Mouse (Mus musculus): Measurements from ENCODE around the gene Krt18. TPM values are rescaled to one million over a fixed set of nuclear protein-coding genes. Genes with fewer than 3 reads are reported as not detected.
A peak's percentile ranks its signal among the peaks of the same experiment; 100 is the strongest.

Gene Krt18
- polyA plus RNA-seq, 1 experiment from 2014 or later: 4.3 TPM

- WGBS: 80% methylated on average over 3 of the region's 3 CpGs
- Histone ChIP-seq H3K27ac (replicated peaks) (no peak overlapping the region), H3K4me1 (no peaks in the 10 kb centered on the region), H3K9ac (replicated peaks) (no peak overlapping the region), H3K9me3 (no peaks in the 10 kb centered on the region), H3K36me3 (no peaks in the 10 kb centered on the region), H3K4me3 (no peak overlapping the region), H3K4me2 (replicated peaks) (no peak overlapping the region), H3K27me3 (0 out of 2 replicates have a peak, but pooled peaks cover 2% of the 10 kb centered on the region)
- no peak for ATAC-seq (ENCODE audit: low FRiP score, low read depth)
These were observed 16.8 kb downstream of the Krt18 start for GRCm38 (mm10) chr15:102044745-102045144.

DNA sequence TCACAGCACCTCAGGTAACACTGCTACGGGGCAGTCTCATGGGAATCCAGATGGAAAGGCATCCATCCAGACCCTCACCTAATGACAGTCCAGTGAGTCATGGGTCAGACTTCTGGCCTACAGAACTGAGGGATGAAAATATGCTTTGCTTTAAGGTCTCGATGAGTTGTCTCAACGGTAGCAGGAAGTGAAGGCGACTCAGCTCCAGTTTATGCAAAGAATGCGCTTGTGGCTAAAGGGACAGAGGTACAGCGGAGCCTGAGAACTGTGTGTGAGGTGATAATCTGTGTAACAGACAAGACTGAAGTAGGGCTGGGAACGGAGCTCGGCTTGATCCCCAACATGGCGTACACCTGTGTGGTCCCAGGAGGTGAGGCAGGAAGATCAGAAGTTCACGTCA, 17.7 kb downstream of the Krt18 start:
- H3K4me1 ChIP-seq: no peaks in the 10 kb centered on the region
- 0 out of 2 replicates have a peak, but pooled peaks cover 2% of the 10 kb centered on the region for H3K27me3 ChIP-seq
- no peak overlapping the region for H3K4me3 ChIP-seq
- no peaks in the 10 kb centered on the region for H3K36me3 ChIP-seq
- H3K4me2 ChIP-seq (replicated peaks): no peak overlapping the region
- ATAC-seq (ENCODE audit: low FRiP score, low read depth): no peak
- H3K9ac ChIP-seq (replicated peaks): no peak overlapping the region
- H3K9me3 ChIP-seq: no peaks in the 10 kb centered on the region
- WGBS: 87% methylated on average over 10 of the region's 10 CpGs
- no peak overlapping the region for H3K27ac ChIP-seq (replicated peaks)

DNA sequence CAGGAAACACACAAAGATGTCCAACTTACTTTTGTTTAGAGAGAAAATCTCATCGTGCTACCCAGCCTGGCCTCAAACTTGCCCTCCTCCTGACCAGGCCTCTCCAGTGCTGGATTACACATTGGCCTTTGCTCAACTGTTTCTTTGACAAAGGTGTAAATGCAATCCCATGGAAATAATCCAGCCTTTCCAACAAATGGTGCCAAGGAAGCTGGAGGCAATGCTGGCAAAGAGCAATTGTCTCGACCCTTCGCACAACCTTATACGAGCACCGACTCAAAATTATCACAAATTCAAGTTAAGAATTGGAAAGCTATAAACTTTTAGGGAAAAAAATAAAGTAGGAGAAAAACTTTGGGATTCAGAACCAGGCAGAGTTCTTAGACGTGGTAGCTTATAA, 20.0 kb downstream of the Krt18 start:
- H3K4me2 ChIP-seq (replicated peaks): no peak overlapping the region
- ATAC-seq (ENCODE audit: low FRiP score, low read depth): no peak
- WGBS: 89% methylated on average over 6 of the region's 6 CpGs
- no peaks in the 10 kb centered on the region for H3K9me3 ChIP-seq
- H3K4me3 ChIP-seq: no peak overlapping the region
- H3K4me1 ChIP-seq: no peaks in the 10 kb centered on the region; the same call in 1 of the 2 replicates
- H3K9ac ChIP-seq (replicated peaks): no peak overlapping the region
- H3K36me3 ChIP-seq: no peaks in the 10 kb centered on the region
- no peak overlapping the region for H3K27ac ChIP-seq (replicated peaks)
- H3K27me3 ChIP-seq: no peaks in the 10 kb centered on the region

DNA sequence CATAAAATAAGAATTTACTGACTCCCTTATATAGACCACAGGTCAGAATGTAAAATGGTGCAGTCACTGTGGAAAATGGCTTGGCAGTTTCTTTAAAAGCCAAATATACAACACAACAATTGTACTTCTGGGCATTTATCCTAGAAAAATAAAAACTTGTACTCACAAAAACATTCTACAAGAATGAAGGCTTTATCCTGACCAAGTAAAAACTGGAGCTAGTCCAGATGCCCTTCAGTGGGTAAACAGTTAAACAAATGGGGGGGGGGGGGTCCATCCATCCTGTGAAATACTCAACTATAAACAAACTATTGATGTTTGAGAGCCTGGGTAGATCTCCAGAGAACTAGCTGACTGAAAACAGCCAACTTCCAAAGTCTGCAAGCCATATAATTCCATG, 21.9 kb downstream of the Krt18 start:
- no peaks in the 10 kb centered on the region for H3K9me3 ChIP-seq
- H3K9ac ChIP-seq (replicated peaks): no peak overlapping the region
- ATAC-seq (ENCODE audit: low FRiP score, low read depth): no peak
- no peak overlapping the region for H3K4me2 ChIP-seq (replicated peaks)
- no peaks in the 10 kb centered on the region for H3K27me3 ChIP-seq
- no peak overlapping the region for H3K27ac ChIP-seq (replicated peaks)
- H3K36me3 ChIP-seq: no peaks in the 10 kb centered on the region
- H3K4me3 ChIP-seq: no peak overlapping the region
- no peaks in the 10 kb centered on the region; the same call in 1 of the 2 replicates for H3K4me1 ChIP-seq

DNA sequence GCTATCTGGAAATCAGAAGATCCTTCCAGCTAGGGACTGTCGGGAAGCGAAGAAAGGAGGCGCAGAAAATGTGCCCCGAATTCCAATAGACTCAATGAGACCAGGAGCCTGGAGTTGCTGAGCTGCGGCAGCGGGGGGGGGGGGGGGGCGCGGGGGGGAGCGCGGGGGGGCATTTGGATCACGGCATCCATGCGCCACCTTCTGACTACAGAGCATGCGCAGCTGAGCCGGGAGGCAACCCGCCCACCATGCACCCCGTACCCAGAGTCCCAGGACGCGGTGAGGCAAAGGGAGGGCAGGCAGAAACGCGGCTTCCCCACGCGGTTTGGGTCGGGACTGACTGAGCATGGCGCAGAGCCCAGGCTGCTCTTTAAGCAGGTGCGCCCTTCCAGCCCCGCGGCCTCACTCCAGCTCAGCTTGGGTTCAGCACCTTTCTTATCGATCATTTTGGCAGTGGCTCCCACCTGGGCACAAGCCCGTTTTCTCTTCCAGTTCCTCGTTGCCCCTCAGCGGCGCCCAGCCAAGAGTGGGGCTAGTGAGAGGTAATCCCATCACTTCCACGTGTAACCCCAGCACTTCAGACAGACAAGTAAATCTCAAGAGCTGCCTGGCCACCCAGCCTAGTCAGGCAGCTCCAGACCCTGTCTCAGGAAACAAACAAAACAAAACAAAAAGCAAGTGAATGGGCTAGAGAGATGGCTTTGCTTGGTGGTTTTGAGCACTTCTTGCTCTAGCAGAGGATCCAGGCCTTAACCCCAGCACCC, 24.1 kb downstream of the Krt18 start:
- Histone ChIP-seq H3K4me3 (peak overlapping the region; percentile 53), H3K9me3 (no peaks in the 10 kb centered on the region), H3K4me2 (replicated peaks) (peak overlapping the region; percentile 81), H3K27me3 (0 out of 2 replicates have a peak, but pooled peaks cover 4% of the 10 kb centered on the region), H3K4me1 (no peaks in the 10 kb centered on the region; the same call in 1 of the 2 replicates), H3K9ac (replicated peaks) (peak overlapping the region; percentile 59), H3K36me3 (no peaks in the 10 kb centered on the region), H3K27ac (replicated peaks) (peak overlapping the region; percentile 65)
- ATAC-seq (ENCODE audit: low FRiP score, low read depth): peak; percentile 77
- WGBS: 1% methylated on average over 31 of the region's 33 CpGs

GRCm38 (mm10) chr15:102056495-102057174, 28.7 kb downstream of the Krt18 start:
- Histone ChIP-seq H3K9me3 (no peaks in the 10 kb centered on the region), H3K4me3 (no peak overlapping the region), H3K9ac (replicated peaks) (no peak overlapping the region), H3K4me2 (replicated peaks) (no peak overlapping the region), H3K4me1 (no peaks in the 10 kb centered on the region; the same call in 1 of the 2 replicates), H3K36me3 (no peaks in the 10 kb centered on the region), H3K27ac (replicated peaks) (no peak overlapping the region), H3K27me3 (0 out of 2 replicates have a peak, but pooled peaks cover 4% of the 10 kb centered on the region)
- WGBS: 93% methylated on average over 15 of the region's 15 CpGs
- no peak for ATAC-seq (ENCODE audit: low FRiP score, low read depth)

DNA sequence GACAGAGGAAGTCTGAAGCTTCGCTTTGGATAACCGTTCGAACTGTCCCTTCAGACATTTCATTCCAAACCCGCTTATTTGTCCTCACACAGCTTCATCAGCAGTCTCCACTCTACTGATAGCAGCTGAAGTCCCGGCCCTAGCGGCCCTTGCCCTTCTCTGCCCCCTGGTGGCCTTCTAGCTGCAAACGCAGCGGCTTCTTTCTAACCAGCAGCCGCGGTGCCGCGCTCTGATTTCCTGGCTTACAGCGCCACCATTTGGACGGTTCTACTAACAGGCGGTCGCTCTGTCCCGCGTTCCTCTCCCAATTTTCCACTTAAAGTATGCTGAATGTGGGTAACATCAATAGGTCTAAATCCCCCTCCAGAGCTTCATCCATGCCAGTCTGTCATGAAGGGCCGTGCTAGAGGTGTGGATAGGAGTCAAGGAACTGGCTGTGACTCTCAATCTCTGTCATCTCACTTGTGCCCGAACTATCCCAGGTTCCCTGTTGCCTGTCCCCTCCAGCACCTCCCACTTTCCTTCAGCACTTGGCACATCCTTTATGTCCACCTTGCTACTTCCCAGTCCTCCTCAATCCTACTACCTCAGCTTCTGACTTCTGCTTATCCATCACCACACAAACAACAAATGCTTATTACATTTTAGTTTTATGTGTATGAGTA, 37.8 kb downstream of the Krt18 start:
- peaks cover 34% of the 10 kb centered on the region for H3K27me3 ChIP-seq
- no peaks in the 10 kb centered on the region for H3K36me3 ChIP-seq
- H3K9me3 ChIP-seq: no peaks in the 10 kb centered on the region
- no peaks in the 10 kb centered on the region for H3K4me1 ChIP-seq
- no peak overlapping the region for H3K27ac ChIP-seq (replicated peaks)
- H3K4me2 ChIP-seq (replicated peaks): no peak overlapping the region
- peak; percentile 82 for ATAC-seq (ENCODE audit: low FRiP score, low read depth)
- H3K4me3 ChIP-seq: no peak overlapping the region
- no peak overlapping the region for H3K9ac ChIP-seq (replicated peaks)
- 6% methylated on average over 20 of the region's 20 CpGs for WGBS

DNA sequence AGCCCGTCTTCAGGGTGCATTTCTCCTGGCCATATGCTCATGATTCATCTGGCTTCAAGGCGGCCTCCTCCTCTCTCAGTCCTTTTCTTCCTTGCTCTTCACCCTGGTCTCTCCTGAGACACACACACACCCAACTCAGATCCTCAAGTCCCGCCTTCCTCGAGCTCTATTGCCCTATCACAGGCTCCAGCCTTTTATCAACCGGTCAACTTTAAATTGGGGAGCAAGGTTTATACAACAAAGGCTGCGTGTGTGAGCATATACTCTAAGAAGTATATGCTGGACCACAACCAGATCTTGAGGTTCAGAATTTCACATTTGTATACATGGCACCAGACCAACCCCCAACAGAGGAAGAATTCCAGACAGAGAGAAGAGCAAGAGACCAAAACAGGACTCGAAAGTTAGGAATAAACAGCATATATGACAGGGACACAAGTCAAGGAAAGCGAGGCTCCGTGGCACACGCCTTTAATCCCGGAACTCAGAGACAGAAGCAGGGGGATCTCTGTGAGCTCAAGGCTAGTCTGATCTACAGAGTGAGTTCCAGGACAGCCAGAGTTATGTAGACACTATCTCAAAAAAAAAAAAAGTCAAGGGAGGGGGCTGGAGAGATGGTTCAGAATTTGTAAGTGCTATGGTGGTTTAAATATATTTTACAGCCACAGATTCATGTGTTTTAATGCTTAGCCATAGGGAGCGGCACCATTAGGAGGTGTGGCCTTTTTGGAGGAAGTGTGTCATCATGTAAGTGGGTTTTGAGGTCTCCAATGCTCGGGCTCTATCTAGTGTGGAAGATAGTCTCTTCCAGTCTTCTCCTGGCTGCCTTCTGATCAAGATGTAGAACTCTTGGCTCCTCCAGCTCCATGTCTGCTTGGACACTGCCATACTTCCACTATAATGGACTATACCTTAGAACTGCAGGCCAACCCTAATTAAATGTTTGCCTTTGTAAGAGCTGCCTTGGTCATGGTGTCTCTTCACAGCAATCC, 42.8 kb downstream of the Krt18 start:
- peaks cover 17% of the 10 kb centered on the region for H3K4me1 ChIP-seq
- H3K27ac ChIP-seq (replicated peaks): no peak overlapping the region
- no peak for ATAC-seq (ENCODE audit: low FRiP score, low read depth)
- no peaks in the 10 kb centered on the region for H3K36me3 ChIP-seq
- WGBS: 78% methylated on average over 13 of the region's 13 CpGs
- H3K4me3 ChIP-seq: no peak overlapping the region
- H3K27me3 ChIP-seq: peaks cover 28% of the 10 kb centered on the region
- no peak overlapping the region for H3K9ac ChIP-seq (replicated peaks)
- H3K9me3 ChIP-seq: no peaks in the 10 kb centered on the region
- H3K4me2 ChIP-seq (replicated peaks): no peak overlapping the region

DNA sequence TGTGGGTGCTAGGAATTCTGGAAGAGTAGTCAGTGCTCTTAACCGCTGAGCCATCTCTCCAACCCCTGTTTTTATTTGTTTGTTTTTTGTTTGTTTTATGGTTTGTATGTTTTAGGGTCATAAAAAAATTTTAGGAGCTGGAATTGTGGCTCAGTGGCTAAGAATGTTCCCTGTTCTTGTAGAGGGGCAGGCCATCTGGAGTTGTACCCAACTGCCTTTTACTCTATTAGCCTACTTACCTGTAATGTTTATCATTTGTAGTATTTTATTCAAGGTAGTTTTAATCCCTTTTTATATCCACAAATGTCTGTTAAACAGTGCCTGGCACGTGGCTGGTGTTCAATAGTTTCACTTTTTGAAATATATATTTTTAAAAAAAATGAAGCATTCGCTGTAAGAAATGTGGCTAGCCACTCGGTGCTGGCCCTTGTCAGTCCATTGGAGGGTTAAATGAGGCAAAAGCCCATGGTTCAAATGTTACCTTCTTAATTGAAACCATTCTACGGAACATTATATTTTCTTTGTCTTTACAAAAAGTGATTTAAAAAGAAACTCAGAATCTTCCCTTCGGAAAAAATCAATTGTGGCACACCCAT, 45.1 kb downstream of the Krt18 start:
- H3K4me1 ChIP-seq: peaks cover 21% of the 10 kb centered on the region
- H3K4me3 ChIP-seq: peak overlapping the region; percentile 96
- ATAC-seq (ENCODE audit: low FRiP score, low read depth): peak; percentile 56
- H3K27ac ChIP-seq (replicated peaks): 0 out of 2 replicates have a peak overlapping the region, but pooled peaks have one; percentile 46
- H3K4me2 ChIP-seq (replicated peaks): peak overlapping the region; percentile 49
- WGBS: 16% methylated on average over 6 of the region's 6 CpGs
- H3K36me3 ChIP-seq: no peaks in the 10 kb centered on the region
- H3K27me3 ChIP-seq: peaks cover 8% of the 10 kb centered on the region; the same call in 1 of the 2 replicates
- H3K9me3 ChIP-seq: no peaks in the 10 kb centered on the region
- peak overlapping the region; percentile 34; the same call in 1 of the 2 replicates for H3K9ac ChIP-seq (replicated peaks)

DNA sequence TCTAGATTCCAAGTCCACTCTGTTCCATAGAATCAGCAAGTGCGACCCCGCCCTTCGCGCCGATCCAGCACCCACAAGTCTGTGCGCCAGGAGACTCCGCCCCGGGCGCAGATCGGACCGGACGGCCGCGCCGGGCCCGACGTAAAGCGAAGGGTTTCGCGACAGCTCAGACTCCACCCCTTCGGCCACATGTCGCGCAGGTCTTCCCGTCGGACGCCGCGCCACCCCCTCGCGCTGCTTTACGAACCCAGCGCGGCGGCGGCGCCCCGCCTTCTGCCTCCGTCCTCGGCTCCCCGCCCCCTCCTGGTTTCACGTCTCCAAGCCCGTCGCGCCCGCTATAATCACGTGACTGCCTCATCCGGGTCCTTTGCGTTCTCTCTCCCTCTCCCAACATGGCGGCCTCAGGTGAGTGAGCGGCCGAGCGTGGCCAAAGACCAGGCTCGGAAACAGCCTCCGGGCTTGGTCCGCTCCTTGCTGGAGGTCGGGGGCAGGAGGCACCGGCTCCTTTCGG, 45.6 kb downstream of the Krt18 start, which contains the start of gene Eif4b:
TSS of gene Eif4b (plus strand) at position 215 of the 511 bp plus-strand sequence.
- no peaks in the 10 kb centered on the region for H3K36me3 ChIP-seq
- no peaks in the 10 kb centered on the region for H3K9me3 ChIP-seq
- H3K27me3 ChIP-seq: peaks cover 8% of the 10 kb centered on the region; the same call in 1 of the 2 replicates
- H3K4me1 ChIP-seq: peaks cover 21% of the 10 kb centered on the region
- peak within 1 kb of the TSS; percentile 96 for H3K4me3 ChIP-seq
- peak within 1 kb of the TSS; percentile 97 for H3K9ac ChIP-seq (replicated peaks)
- peak within 1 kb of the TSS; percentile 96 for H3K27ac ChIP-seq (replicated peaks)
- peak; percentile 93 for ATAC-seq (ENCODE audit: low FRiP score, low read depth)
- H3K4me2 ChIP-seq (replicated peaks): peak within 1 kb of the TSS; percentile 89
- WGBS: under 1% methylated on average over 58 of the region's 58 CpGs
